Mouse (Mus musculus) C2C12 (cell line): ENCODE data around the gene Robo1. TPM values are rescaled to one million over a fixed set of nuclear protein-coding genes. Genes with fewer than 3 reads are reported as not detected.

Experiments
- H3K27me3 ChIP-seq: one replicate; pipeline ENCODE4 v1.6.1; 2011; ENCODE audit not compliant: control insufficient read depth, insufficient read depth, insufficient read length
- H3K36me3 ChIP-seq: one replicate; pipeline ENCODE4 v1.6.1; 2011; ENCODE audit not compliant: control insufficient read depth, insufficient read depth
- H3K4me3 ChIP-seq: one replicate; pipeline ENCODE4 v1.5.1; 2011; ENCODE audit warnings: mild to moderate bottlenecking, control low read depth; ENCODE audit not compliant: poor library complexity, insufficient read depth, severe bottlenecking
- H3K79me2 ChIP-seq: one replicate; pipeline ENCODE4 v1.6.1; 2011; ENCODE audit not compliant: control insufficient read depth, insufficient read depth
- H3K79me3 ChIP-seq: one replicate; pipeline ENCODE4 v1.6.1; 2011; ENCODE audit warnings: low read depth, control low read depth
- H3ac ChIP-seq: one replicate; pipeline ENCODE3; 2011; ENCODE audit warnings: low read depth; ENCODE audit not compliant: control insufficient read depth, insufficient read length
- CEBPB ChIP-seq: IDR thresholded peaks from one replicate; pipeline ENCODE4 v1.6.1; 2011; ENCODE audit warnings: low read depth, mild to moderate bottlenecking, control low read depth, moderate library complexity
- CTCF ChIP-seq: IDR thresholded peaks from one replicate; pipeline ENCODE4 v1.5.1; 2011; ENCODE audit not compliant: control insufficient read depth, insufficient read depth, insufficient read length
- FOSL1 ChIP-seq: IDR thresholded peaks from one replicate; pipeline ENCODE4 v1.8.0; 2011; ENCODE audit warnings: mild to moderate bottlenecking, low read length; ENCODE audit not compliant: poor library complexity, insufficient read depth, severe bottlenecking
- MAX ChIP-seq: IDR thresholded peaks from one replicate; pipeline ENCODE4 v1.6.1; 2011; ENCODE audit warnings: mild to moderate bottlenecking, control low read depth
- MYOD1 ChIP-seq: IDR thresholded peaks from one replicate; pipeline ENCODE4 v1.6.1; 2011; ENCODE audit warnings: low read depth; ENCODE audit not compliant: control insufficient read depth, insufficient read length
- MYOG ChIP-seq: IDR thresholded peaks from one replicate; pipeline ENCODE4 v1.6.1; 2011; ENCODE audit not compliant: control insufficient read depth, insufficient read length; ENCODE audit errors: extremely low read depth
- USF1 ChIP-seq: IDR thresholded peaks from one replicate; pipeline ENCODE4 v1.6.1; 2011; ENCODE audit warnings: low read depth, mild to moderate bottlenecking, control low read depth, moderate library complexity
- polyA plus RNA-seq: library from polyadenylated mRNA; unstranded; fragments of >200 nt; fragmentation: generic; extraction: Trizol; gene quantifications from one replicate; pipeline ENCODE4 v1.2.1, GENCODE M21; 2012; ENCODE audit warnings: missing spikeins

Robo1 gene
- polyA plus RNA-seq, 1 experiment, result 6.5 TPM

DNA sequence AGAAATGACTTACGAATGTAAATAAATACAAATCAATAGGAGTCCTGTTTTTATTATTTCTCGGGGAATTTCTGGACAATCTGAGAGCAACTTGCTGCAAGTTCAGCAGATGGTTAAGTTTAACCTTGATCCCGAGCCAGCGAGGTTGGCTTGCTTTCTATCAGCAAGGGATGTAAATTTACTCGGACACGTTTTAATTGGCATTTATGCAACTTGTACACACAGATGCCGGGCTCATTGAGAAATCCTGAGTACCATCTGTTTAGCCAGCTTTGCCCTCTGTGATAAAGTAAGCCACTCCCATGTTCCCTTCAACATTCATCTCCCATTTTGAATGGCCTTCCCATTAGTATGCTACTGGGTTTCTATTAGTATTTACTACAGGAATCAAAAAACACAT, 580.0 kb downstream of the Robo1 start:
- TF ChIP-seq MYOG, result no peak
- TF ChIP-seq CTCF, result no peak
- no peak for TF ChIP-seq USF1
- TF ChIP-seq CEBPB, result no peak
- no peak for TF ChIP-seq FOSL1
- TF ChIP-seq MYOD1, result no peak
- no peak for TF ChIP-seq MAX

DNA sequence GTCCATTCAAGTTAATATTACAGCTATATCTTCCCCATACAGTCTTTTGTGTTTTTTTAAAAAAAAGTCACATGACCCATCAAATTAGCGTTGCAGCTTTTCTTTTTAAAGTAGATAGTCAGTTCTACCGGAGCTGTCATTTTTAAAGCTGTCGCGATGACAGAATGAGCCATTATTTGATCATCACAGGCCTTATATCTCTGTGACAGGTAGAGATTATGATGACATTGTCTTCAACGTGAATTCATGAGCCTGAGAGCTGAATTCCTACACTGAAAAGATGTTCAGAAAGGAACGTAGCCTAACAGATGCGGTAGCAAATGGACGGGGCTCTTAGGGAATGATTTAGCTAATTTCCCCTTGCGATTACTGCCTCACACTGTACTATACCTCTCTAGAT, 581.3 kb downstream of the Robo1 start:
- Histone ChIP-seq H3ac (no peak overlapping the region), H3K79me3 (no peaks in the 10 kb centered on the region), H3K79me2 (no peaks in the 10 kb centered on the region), H3K27me3 (no peaks in the 10 kb centered on the region), H3K4me3 (no peak overlapping the region), H3K36me3 (no peaks in the 10 kb centered on the region)
- TF ChIP-seq MAX (no peak), USF1 (no peak), MYOG (no peak), CEBPB (no peak)

More for the DNA sequence above, 580.0 kb downstream of the Robo1 start:
- no peaks in the 10 kb centered on the region for H3K79me2 ChIP-seq
- H3K36me3 ChIP-seq, result no peaks in the 10 kb centered on the region
- H3K79me3 ChIP-seq, result no peaks in the 10 kb centered on the region
- no peaks in the 10 kb centered on the region for H3K27me3 ChIP-seq
- no peak overlapping the region for H3K4me3 ChIP-seq
- no peak overlapping the region for H3ac ChIP-seq

DNA sequence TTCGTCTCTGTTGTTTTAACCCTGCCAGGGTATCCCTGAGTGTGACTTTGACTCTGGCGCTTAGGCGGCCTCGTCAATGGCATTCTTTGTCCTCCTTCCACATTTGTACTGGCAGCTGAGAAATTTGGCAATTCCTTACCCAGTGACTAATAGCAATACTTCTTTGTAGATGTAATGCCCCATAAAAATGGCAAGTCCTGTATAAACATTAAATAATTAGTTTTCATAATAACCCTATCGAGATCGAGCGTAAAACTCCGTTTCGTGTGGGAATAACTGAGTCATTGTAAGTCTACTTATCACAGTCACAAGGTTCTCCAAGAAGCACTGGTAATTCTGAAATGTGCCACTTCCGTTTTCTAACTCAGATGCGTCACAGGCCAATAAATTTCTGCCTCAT, 589.0 kb downstream of the Robo1 start:
- H3K4me3 ChIP-seq, result no peak overlapping the region
- no peaks in the 10 kb centered on the region for H3K79me3 ChIP-seq
- TF ChIP-seq MAX (no peak), USF1 (no peak), FOSL1 (no peak), CTCF (no peak), CEBPB (no peak), MYOG (no peak), MYOD1 (peak; percentile 44)
- H3K36me3 ChIP-seq, result no peaks in the 10 kb centered on the region
- no peaks in the 10 kb centered on the region for H3K79me2 ChIP-seq
- no peak overlapping the region for H3ac ChIP-seq
- H3K27me3 ChIP-seq, result no peaks in the 10 kb centered on the region

DNA sequence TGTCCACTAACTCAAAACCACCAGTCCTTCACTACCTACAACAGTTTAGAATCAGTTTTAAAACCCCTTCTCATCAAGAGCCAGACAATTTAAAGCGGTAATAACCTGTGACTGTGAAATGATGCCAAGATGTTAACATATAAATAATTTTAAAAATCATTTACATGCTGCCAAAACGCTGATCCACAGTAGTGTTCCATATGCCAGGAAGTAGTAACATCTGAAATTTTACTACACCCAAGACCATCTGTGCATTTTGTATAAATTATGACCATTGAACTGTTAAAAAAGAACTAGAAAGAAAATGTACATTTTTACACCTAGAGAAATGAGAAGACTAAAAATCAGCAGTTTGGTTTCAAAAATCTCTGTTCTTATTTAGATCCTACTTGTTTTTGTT, 600.8 kb downstream of the Robo1 start:
- no peaks in the 10 kb centered on the region for H3K79me3 ChIP-seq
- TF ChIP-seq FOSL1 (no peak), MYOG (no peak), CEBPB (no peak), CTCF (no peak), MAX (no peak), MYOD1 (no peak), USF1 (no peak)
- H3K79me2 ChIP-seq, result no peaks in the 10 kb centered on the region
- H3K36me3 ChIP-seq, result no peaks in the 10 kb centered on the region
- no peaks in the 10 kb centered on the region for H3K27me3 ChIP-seq
- H3ac ChIP-seq, result no peak overlapping the region
- H3K4me3 ChIP-seq, result no peak overlapping the region

DNA sequence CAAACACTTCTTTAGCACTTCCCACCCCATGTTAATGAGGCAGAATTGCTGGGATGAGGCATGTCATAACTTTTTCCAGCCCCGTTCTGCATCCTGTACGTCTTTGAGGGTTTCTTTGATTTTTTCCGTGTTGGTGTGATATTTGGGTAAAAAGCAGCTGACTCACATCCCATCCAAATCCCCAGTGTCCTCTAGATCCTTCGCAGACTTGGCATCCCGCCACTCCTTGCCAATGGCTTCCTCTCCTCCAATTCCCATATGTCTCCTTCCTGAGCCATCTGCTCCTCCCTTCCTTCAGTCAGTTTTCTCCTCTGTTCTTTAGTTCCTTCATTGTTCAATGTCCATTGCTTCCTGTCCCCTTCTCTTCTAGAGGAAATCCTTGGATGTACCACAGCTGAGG, 605.0 kb downstream of the Robo1 start:
- Histone ChIP-seq H3K36me3 (no peaks in the 10 kb centered on the region), H3K27me3 (no peaks in the 10 kb centered on the region), H3K79me2 (no peaks in the 10 kb centered on the region), H3K4me3 (no peak overlapping the region), H3ac (no peak overlapping the region), H3K79me3 (no peaks in the 10 kb centered on the region)
- TF ChIP-seq MYOD1 (no peak), CTCF (no peak)

DNA sequence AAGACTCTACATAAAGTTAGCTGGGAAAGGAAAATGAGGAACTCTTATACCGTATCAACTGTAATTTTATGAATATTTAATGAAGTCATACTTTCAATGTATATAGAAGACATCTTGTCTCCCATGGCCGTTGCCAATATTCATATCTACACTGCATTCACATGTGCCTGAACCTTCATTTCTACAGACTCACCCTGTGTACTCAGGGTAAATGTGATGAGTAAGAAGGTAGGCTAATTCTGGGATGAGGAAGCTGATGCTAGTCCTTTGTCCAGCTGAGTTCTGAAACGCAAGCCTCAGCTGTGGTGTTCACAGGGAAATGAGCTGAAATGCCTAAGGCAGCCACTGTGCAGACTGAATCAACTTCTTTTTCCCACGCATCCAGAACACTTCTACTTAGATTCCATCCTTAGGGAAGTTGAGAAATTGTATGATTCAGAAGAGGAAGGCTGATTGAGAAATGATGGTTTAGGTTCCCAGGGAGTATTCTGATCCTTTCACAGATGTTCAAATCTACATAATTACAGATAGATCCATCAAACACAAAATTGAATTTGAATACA, 606.0 kb downstream of the Robo1 start:
- TF ChIP-seq CTCF (no peak), USF1 (no peak), MAX (no peak), MYOG (no peak), CEBPB (no peak)
- Histone ChIP-seq H3K36me3 (no peaks in the 10 kb centered on the region), H3K4me3 (no peak overlapping the region), H3K79me3 (no peaks in the 10 kb centered on the region), H3K27me3 (no peaks in the 10 kb centered on the region), H3ac (no peak overlapping the region), H3K79me2 (no peaks in the 10 kb centered on the region)
